Mouse (Mus musculus) hindbrain, embryonic 13.5 days (tissue): ENCODE measurements around the gene Sept9. TPM values are rescaled to one million over a fixed set of nuclear protein-coding genes. Genes with fewer than 3 reads are reported as not detected.

Experiments
- ATAC-seq: fragments of 200-750 bp; cut with Nextera tagmentation; 2 replicates; pipeline ENCODE4 v1.8.0; 2017; ENCODE audit warnings: moderate TSS enrichment; ENCODE audit not compliant: low FRiP score
- H3K27ac ChIP-seq: fragments of 300-500 bp; sonication (generic); 2 replicates; pipeline ENCODE4 v1.5.1; 2015; ENCODE audit warnings: inconsistent platforms, mild to moderate bottlenecking, moderate library complexity
- H3K27me3 ChIP-seq: fragments of 300-500 bp; sonication (generic); 2 replicates; pipeline ENCODE4 v1.6.1; 2015; ENCODE audit warnings: mild to moderate bottlenecking, inconsistent platforms
- H3K36me3 ChIP-seq: fragments of 300-500 bp; sonication (generic); 2 replicates; pipeline ENCODE4 v1.6.1; 2015; ENCODE audit warnings: mild to moderate bottlenecking, inconsistent platforms
- H3K4me1 ChIP-seq: fragments of 300-500 bp; sonication (generic); replicated peaks from 2 replicates; pipeline ENCODE4 v1.6.1; 2015; ENCODE audit warnings: inconsistent platforms
- H3K4me2 ChIP-seq: fragments of 300-500 bp; sonication (generic); 2 replicates; pipeline ENCODE4 v1.6.1; 2015; ENCODE audit warnings: inconsistent platforms, mild to moderate bottlenecking, moderate library complexity
- H3K4me3 ChIP-seq: fragments of 300-500 bp; sonication (generic); 2 replicates; pipeline ENCODE4 v1.5.1; 2015; ENCODE audit warnings: mild to moderate bottlenecking, inconsistent platforms
- H3K9ac ChIP-seq: fragments of 300-500 bp; sonication (generic); 2 replicates; pipeline ENCODE4 v1.6.1; 2015; ENCODE audit warnings: mild to moderate bottlenecking, inconsistent platforms
- H3K9me3 ChIP-seq: fragments of 300-500 bp; sonication (generic); 2 replicates; pipeline ENCODE4 v1.6.1; 2016; ENCODE audit warnings: inconsistent platforms
- WGBS: fragments of 180-500 bp; shearing (Covaris S2); methylation state at CpG from one replicate; pipeline ENCODE4 v1.1.7; 2015; 5-methylcytosine and 5-hydroxymethylcytosine counted together
- polyA plus RNA-seq: library from polyadenylated mRNA; unstranded; fragments of >200 nt; fragmentation: Nextera tagmentation; extraction: Ambion mirVana; gene quantifications from 2 replicates; pipeline ENCODE4 v1.2.1, GENCODE M21; 2015

Sept9 gene
- polyA plus RNA-seq, 1 experiment from 2014 or later: 117 TPM

- no peak overlapping the region for H3K4me2 ChIP-seq
- no peak overlapping the region for H3K4me3 ChIP-seq
- H3K27ac ChIP-seq: no peak overlapping the region
- peaks cover 7% of the 10 kb centered on the region for H3K4me1 ChIP-seq
- WGBS: 86% methylated on average over 5 of the region's 5 CpGs
- no peak for ATAC-seq
- no peaks in the 10 kb centered on the region for H3K36me3 ChIP-seq
- H3K9ac ChIP-seq: no peak overlapping the region
- peaks cover 22% of the 10 kb centered on the region for H3K9me3 ChIP-seq
- H3K27me3 ChIP-seq: peaks cover 11% of the 10 kb centered on the region
Observed at GRCm38 (mm10) chr11:117179902-117180301, 19.6 kb upstream of the Sept9 start.

- Histone ChIP-seq H3K4me2 (no peak overlapping the region), H3K9ac (no peak overlapping the region), H3K36me3 (no peaks in the 10 kb centered on the region), H3K9me3 (peaks cover 22% of the 10 kb centered on the region), H3K27me3 (peaks cover 11% of the 10 kb centered on the region), H3K27ac (no peak overlapping the region), H3K4me1 (0 out of 2 replicates have a peak, but pooled peaks cover 3% of the 10 kb centered on the region), H3K4me3 (no peak overlapping the region)
- WGBS: 91% methylated on average over 3 of the region's 3 CpGs
- ATAC-seq: no peak
Observed at GRCm38 (mm10) chr11:117182808-117183207, 16.7 kb upstream of the Sept9 start.

GRCm38 (mm10) chr11:117183299-117183698, 16.2 kb upstream of the Sept9 start:
- H3K36me3 ChIP-seq: no peaks in the 10 kb centered on the region
- WGBS: 86% methylated on average over 3 of the region's 3 CpGs
- no peak overlapping the region for H3K4me3 ChIP-seq
- no peak for ATAC-seq
- peaks cover 11% of the 10 kb centered on the region for H3K27me3 ChIP-seq
- no peak overlapping the region for H3K27ac ChIP-seq
- H3K9ac ChIP-seq: no peak overlapping the region
- H3K9me3 ChIP-seq: peaks cover 22% of the 10 kb centered on the region
- H3K4me2 ChIP-seq: no peak overlapping the region
- 0 out of 2 replicates have a peak, but pooled peaks cover 3% of the 10 kb centered on the region for H3K4me1 ChIP-seq

GRCm38 (mm10) chr11:117183841-117184240, 15.6 kb upstream of the Sept9 start:
- WGBS: 80% methylated on average over 5 of the region's 5 CpGs
- Histone ChIP-seq H3K4me3 (no peak overlapping the region), H3K36me3 (no peaks in the 10 kb centered on the region), H3K4me2 (no peak overlapping the region), H3K27me3 (0 out of 2 replicates have a peak, but pooled peaks cover 6% of the 10 kb centered on the region), H3K9me3 (peaks cover 22% of the 10 kb centered on the region), H3K27ac (no peak overlapping the region), H3K9ac (no peak overlapping the region), H3K4me1 (0 out of 2 replicates have a peak, but pooled peaks cover 3% of the 10 kb centered on the region)
- ATAC-seq: no peak

GRCm38 (mm10) chr11:117185076-117185933, 14.2 kb upstream of the Sept9 start:
- no peaks in the 10 kb centered on the region for H3K27me3 ChIP-seq
- no peaks in the 10 kb centered on the region for H3K36me3 ChIP-seq
- no peak overlapping the region for H3K27ac ChIP-seq
- peaks cover 22% of the 10 kb centered on the region for H3K9me3 ChIP-seq
- no peak overlapping the region for H3K4me3 ChIP-seq
- no peak for ATAC-seq
- no peak overlapping the region for H3K9ac ChIP-seq
- 66% methylated on average over 21 of the region's 21 CpGs for WGBS
- H3K4me1 ChIP-seq: 0 out of 2 replicates have a peak, but pooled peaks cover 3% of the 10 kb centered on the region
- H3K4me2 ChIP-seq: no peak overlapping the region

GRCm38 (mm10) chr11:117191524-117191923, 7.9 kb upstream of the Sept9 start:
- WGBS: 69% methylated on average over 5 of the region's 5 CpGs
- Histone ChIP-seq H3K27ac (no peak overlapping the region), H3K27me3 (0 out of 2 replicates have a peak, but pooled peaks cover 4% of the 10 kb centered on the region), H3K36me3 (no peaks in the 10 kb centered on the region), H3K4me3 (no peak overlapping the region), H3K9ac (no peak overlapping the region), H3K4me1 (no peaks in the 10 kb centered on the region), H3K4me2 (no peak overlapping the region), H3K9me3 (no peaks in the 10 kb centered on the region)
- ATAC-seq: no peak

- no peaks in the 10 kb centered on the region for H3K36me3 ChIP-seq
- H3K4me1 ChIP-seq: peaks cover 5% of the 10 kb centered on the region
- H3K27me3 ChIP-seq: peaks cover 27% of the 10 kb centered on the region
- 81% methylated on average over 11 of the region's 11 CpGs for WGBS
- no peak overlapping the region for H3K4me3 ChIP-seq
- no peak overlapping the region for H3K27ac ChIP-seq
- H3K9ac ChIP-seq: no peak overlapping the region
- H3K4me2 ChIP-seq: no peak overlapping the region
- no peaks in the 10 kb centered on the region for H3K9me3 ChIP-seq
- no peak for ATAC-seq
Observed at GRCm38 (mm10) chr11:117194475-117194937, 5.0 kb upstream of the Sept9 start.

- 91% methylated on average over 6 of the region's 6 CpGs for WGBS
- no peak for ATAC-seq
- Histone ChIP-seq H3K4me3 (no peak overlapping the region), H3K9ac (no peak overlapping the region), H3K27me3 (peaks cover 38% of the 10 kb centered on the region), H3K9me3 (no peaks in the 10 kb centered on the region), H3K4me1 (peaks cover 10% of the 10 kb centered on the region), H3K36me3 (no peaks in the 10 kb centered on the region), H3K4me2 (no peak overlapping the region), H3K27ac (no peak overlapping the region)
Observed at GRCm38 (mm10) chr11:117195616-117196015, 3.8 kb upstream of the Sept9 start.

- Histone ChIP-seq H3K36me3 (no peaks in the 10 kb centered on the region), H3K4me3 (no peak overlapping the region), H3K9ac (no peak overlapping the region), H3K4me1 (peaks cover 10% of the 10 kb centered on the region), H3K9me3 (no peaks in the 10 kb centered on the region), H3K4me2 (no peak overlapping the region), H3K27me3 (peaks cover 49% of the 10 kb centered on the region), H3K27ac (no peak overlapping the region)
- no peak for ATAC-seq
- 94% methylated on average over 7 of the region's 7 CpGs for WGBS
Observed at GRCm38 (mm10) chr11:117196681-117197080, 2.8 kb upstream of the Sept9 start.

GRCm38 (mm10) chr11:117198122-117198521, 1.3 kb upstream of the Sept9 start:
- Histone ChIP-seq H3K4me3 (no peak overlapping the region), H3K36me3 (no peaks in the 10 kb centered on the region), H3K9me3 (no peaks in the 10 kb centered on the region), H3K27me3 (peaks cover 61% of the 10 kb centered on the region), H3K4me1 (peaks cover 10% of the 10 kb centered on the region), H3K9ac (no peak overlapping the region), H3K4me2 (no peak overlapping the region), H3K27ac (no peak overlapping the region)
- WGBS: 94% methylated on average over 5 of the region's 5 CpGs
- ATAC-seq: no peak

- H3K9me3 ChIP-seq: no peaks in the 10 kb centered on the region
- no peak overlapping the region for H3K27ac ChIP-seq
- peaks cover 61% of the 10 kb centered on the region for H3K27me3 ChIP-seq
- H3K4me3 ChIP-seq: no peak overlapping the region
- 87% methylated on average over 12 of the region's 12 CpGs for WGBS
- peaks cover 10% of the 10 kb centered on the region for H3K4me1 ChIP-seq
- H3K36me3 ChIP-seq: no peaks in the 10 kb centered on the region
- no peak for ATAC-seq
- H3K4me2 ChIP-seq: no peak overlapping the region
- H3K9ac ChIP-seq: no peak overlapping the region
Observed at GRCm38 (mm10) chr11:117201846-117202245, 2.4 kb downstream of the Sept9 start.

GRCm38 (mm10) chr11:117204606-117205005, 5.1 kb downstream of the Sept9 start:
- H3K4me2 ChIP-seq: no peak overlapping the region
- no peak overlapping the region for H3K4me3 ChIP-seq
- no peak overlapping the region for H3K9ac ChIP-seq
- H3K27me3 ChIP-seq: peaks cover 38% of the 10 kb centered on the region
- 89% methylated on average over 8 of the region's 8 CpGs for WGBS
- H3K36me3 ChIP-seq: no peaks in the 10 kb centered on the region
- peaks cover 13% of the 10 kb centered on the region for H3K4me1 ChIP-seq
- no peaks in the 10 kb centered on the region for H3K9me3 ChIP-seq
- H3K27ac ChIP-seq: peak overlapping the region; percentile 8; the same call in 1 of the 2 replicates
- no peak for ATAC-seq

- H3K27me3 ChIP-seq: peaks cover 33% of the 10 kb centered on the region
- H3K4me1 ChIP-seq: peaks cover 9% of the 10 kb centered on the region
- ATAC-seq: no peak
- no peak overlapping the region for H3K27ac ChIP-seq
- no peaks in the 10 kb centered on the region for H3K36me3 ChIP-seq
- H3K9me3 ChIP-seq: no peaks in the 10 kb centered on the region
- no peak overlapping the region for H3K4me2 ChIP-seq
- H3K4me3 ChIP-seq: no peak overlapping the region
- 73% methylated on average over 6 of the region's 6 CpGs for WGBS
- no peak overlapping the region for H3K9ac ChIP-seq
Observed at GRCm38 (mm10) chr11:117205042-117205441, 5.6 kb downstream of the Sept9 start.
